Mouse (Mus musculus): ENCODE results near the gene Dtl.
A peak's percentile ranks its signal among the peaks of the same experiment; 100 is the strongest.

Gene Dtl

DNA sequence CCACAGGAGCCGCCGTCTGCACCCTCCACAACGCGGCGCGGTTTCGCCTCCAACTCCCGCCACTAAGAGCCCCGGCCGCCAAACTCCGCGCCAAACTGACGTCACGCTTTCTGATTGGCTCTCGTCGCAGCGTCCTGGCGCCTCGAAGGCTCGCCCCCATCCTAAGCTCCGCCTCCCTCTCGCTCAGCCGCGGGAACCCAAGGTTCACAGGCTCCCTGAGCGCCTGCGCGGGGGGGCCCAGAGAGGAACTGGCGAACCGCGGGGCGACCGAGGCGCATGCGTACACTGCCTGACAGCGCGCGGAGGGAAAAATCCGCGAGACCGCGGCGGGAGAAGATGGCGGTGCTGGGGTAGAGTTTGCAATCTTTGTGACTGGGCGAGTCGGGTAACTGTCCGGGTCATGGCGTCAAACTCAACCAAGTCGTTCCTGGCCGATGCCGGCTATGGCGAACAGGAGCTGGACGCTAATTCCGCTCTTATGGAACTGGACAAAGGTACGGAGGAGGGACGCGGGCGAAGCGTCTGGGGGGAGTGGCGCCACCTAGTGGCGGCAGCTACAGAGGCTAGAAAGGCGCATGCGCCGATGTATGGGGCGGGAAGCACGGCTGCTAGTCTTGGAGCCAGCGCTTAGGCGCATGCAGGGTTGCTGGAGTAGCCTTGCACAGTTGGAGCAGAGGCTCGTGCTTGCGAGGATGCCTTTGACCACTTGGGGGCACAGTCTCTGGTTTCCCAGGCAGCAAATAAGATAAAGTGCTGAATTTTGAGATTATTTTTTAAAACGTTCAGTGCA, at the start of gene Dtl, which contains the start of gene Ints7:
Gene Dtl (minus strand): TSS at position 87 of the 790 bp plus-strand sequence.
Gene Ints7 (plus strand): TSS at position 179 of the 790 bp plus-strand sequence.
- DNase-seq: peak; percentile 100

DNA sequence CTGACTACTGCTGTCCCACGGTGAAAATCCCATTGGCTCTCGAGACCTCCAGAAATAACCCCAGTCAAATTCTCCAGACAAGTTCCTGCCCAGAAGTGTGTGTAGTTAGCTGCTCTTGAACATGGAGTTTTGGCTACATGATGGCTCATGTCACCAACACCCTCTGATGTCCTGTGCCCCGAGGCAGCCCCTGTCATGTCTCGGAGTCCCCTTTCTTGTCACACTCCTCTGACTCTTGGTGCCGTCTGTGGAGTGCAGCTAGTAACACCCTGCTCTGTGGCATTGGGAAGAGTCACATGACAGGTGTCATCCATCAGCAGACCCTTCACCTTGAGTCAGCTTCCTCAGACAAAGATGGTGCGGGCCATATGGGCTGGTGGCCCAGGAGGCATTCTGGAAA, 49.7 kb upstream of the Dtl start:
- DNase-seq: peak; percentile 22

DNA sequence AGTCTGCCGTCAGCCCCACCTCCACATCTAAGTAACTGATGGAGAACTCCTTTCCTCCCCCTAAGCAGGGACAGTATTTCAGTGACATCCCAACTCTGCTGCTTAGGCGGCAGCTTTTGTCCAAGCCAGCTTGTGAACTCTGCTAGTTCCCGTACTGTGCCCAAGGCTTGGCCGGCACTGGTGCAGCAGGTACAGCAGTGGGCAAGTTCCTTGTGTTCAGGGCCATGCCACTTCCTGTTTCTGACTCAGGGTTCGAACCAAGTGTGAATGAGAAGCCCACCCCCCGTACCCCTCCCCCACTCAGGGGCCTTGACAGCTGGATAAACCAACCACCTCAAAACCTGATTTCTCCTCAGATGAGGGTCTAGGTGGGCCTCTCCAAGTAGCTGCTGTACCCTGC, 49.1 kb upstream of the Dtl start:
- no peak for DNase-seq

DNA sequence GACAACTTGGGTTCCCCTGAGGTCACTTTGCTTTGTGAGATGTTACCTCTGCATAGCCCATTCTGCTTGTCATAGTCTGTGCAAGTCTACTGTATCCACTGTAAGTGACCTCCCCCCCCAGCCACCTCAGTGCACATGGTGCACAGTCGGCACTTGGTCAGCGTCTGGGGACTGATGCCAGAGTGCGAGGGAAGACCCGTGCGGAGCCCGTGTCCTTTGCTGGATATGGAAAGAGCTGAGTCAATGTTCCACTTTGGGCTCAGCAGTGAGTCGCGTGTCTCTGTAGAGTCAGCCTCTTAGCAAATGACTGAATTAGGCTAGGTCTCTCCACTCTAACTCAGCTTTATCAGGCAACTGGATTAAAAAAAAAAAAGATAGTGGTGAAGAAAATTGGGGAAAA, 47.5 kb upstream of the Dtl start:
- no peak for DNase-seq

DNA sequence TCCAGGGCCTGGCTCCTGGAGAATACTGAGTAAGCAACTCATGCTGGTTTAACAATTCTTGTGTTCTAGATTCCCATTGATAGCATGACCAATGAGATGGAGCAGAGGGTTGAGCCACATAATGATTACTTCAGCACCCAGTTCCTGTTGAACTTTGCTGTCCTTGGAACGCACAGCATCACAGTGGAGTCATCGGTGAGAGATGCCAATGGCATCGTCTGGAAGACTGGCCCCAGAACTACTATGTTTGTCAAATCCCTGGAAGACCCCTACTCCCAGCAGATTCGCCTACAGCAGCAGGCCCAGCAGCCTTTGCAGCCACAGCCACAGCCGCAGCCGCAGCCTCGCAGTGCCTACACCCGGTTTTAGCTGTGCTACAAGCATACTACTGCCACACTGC, 45.8 kb upstream of the Dtl start:
- DNase-seq: no peak

DNA sequence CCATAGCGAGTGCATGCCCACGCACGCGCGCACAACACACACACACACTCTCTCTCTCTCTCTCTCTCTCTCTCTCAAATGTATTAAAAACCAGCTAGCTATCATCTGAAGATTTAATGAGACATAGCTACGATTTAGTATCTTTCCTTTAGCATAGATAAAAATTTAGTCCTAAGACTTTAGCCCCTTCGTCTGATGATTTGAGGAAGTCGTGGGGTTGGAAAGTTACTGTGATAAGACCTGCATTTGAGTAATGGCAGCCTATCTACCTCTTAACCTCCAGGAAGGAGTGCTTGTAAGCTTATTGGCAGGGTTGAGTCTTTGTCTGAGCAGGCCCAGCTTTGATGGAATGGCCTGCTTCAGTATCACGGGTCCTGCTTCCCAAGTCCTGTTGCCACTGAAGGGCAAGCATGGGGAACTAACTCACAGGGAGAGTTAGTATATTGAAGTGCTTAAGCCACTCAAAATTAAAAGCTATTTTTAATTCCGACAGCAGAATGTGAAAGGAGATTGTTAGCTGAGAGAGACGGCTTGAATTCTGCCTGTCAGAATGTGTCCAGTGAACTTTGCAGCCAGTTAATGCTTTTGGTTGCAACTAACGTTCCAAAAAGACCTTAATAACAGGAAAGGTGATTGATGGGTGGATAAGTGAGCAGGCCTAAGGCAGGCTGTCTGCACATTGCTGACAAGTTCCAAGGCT, 42.9 kb upstream of the Dtl start:
- no peak for DNase-seq

DNA sequence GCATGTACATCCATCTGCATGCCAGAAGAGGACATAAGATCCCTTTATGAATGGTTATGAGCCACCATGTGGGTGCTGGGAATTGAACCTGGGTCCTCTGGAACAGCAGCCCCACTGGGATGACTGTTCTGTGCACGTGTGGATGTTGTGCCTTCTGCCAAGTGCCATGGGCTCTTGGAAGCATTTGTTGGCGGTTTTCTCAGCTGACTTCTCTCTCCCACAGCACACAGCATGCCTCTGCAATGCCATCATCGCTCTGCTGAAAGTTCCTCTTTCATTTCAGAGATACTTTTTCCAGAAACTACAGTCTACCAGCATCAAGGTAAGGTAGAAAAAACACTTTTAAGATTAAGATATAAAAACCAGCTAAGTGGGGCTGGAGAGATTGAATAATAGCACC, 42.2 kb upstream of the Dtl start:
- DNase-seq: no peak

DNA sequence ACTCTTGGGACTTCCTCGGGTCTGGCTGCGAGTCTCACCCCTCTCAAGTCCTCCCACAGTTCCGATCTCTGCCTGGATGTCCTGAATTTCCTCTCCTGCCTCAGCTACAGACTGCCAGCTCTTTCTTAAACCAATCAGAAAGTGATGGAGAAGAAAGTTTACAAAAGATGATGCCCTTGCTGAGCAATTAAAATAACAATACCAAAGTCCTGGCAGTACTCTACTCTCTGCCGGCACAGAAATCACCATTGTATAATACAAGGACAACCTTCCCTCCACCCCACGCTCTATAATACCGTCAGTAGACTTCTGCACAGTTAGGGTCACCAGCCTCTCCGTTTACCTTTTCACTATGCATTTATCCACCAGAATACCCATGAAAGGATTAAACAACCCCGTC, 40.9 kb upstream of the Dtl start:
- DNase-seq: no peak

DNA sequence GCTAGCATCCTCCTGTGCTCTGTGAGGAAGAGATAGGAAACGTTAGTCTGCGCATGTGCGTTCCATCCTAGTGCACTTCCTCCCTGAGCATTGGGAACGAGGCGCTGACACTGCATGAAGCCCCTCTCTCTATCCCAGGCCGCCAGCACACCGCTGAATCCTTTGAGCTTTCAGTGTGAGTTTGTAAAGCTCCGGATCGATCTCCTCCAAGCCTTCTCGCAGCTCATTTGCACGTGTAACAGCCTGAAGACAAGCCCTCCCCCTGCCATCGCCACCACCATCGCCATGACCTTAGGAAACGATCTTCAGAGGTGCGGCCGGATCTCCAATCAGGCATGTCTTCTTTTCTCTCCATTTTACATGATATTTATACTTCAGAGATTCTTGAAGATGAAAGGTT, 37.5 kb upstream of the Dtl start:
- no peak for DNase-seq

DNA sequence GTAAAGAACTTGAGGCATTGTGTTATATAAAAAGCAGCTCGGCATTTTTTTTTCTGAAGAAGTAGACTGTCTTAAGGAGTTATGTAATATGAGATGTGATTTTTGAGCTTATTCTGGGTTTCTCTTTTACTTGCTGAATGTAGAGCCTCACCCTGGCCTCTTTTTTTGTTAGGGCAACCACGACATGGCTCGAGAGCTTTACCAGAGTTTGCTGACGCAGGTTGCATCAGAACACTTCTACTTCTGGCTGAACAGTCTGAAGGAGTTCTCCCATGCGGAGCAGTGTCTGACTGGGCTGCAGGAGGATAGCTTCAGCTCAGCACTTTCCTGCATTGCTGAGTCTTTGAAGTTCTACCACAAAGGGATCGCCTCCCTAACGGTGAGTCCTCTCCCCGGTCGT, 36.3 kb upstream of the Dtl start:
- no peak for DNase-seq

DNA sequence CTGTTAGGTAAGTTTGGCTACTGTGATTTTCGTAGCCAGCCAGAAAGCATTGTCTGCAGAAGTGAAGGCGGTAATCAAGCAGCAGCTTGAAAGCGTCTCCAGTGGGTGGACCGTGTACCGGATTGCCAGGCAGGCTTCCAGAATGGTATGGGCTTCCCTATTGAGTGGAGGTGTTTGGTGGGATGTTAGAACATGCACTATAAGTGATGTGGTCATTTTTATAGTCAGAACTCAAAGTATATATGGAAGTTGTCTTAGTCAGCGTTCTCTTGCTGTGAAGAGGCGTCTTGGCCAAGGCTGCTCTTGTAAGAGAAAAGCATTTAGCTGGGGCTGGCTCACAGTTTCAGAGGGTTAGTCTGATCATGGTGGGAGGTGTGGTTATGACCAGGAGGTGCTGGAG, 35.0 kb upstream of the Dtl start:
- DNase-seq: no peak

DNA sequence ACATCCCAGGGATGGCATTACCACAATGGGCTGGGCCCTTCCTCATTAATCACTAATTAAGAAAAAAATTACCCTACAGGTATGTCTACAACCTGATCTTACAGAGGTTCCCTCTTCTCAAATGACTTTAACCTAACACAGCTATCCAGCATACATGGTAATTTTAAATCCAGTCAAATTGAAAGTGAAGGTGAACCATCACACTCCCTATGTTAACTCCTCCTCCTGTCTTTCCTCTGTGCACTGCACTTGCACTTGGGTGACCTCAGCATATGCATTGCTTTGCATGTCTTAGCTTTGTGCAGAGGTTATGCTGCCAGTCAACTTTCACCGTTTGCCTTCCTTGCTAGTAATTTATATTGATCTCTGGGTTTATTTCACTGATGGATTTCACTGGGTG, 34.2 kb upstream of the Dtl start:
- DNase-seq: no peak

DNA sequence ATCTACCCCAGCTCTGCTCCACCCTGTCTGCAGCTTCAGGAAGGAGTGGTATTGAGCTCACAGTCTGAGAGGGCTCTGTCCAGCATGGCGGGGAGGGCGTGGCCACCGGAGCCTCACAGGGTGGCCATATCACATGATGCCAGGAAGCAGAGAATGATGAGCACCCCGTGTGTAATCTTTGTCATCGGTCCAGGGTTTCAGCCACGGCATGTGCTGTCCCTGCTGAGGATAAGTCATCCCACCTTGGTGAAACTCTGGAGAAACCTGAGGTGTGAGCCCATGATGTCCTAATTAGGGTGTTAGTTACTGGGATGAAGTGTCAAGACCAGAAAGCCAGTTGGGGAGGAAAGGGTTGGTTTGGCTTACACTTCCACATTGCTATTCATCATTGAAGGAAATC, 33.7 kb upstream of the Dtl start:
- no peak for DNase-seq

DNA sequence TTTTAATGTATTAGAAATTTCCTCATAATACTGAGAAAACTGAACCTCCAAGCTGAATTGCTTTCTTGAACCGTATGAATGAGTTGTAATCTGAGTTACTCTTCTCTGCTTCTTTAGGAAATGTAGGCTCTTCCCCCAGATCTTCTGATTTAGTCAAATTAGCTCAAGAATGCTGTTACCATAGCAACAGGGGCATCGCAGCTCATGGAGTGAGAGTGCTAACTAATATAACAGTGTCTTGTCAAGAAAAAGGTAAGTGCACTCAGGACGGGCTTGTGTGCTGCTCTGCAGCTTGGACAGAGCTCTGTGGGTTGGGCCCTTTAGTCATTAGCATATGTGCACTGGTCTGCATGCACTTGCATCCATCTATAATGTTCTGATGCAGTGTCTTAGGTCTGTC, 29.3 kb upstream of the Dtl start:
- peak; percentile 29 for DNase-seq

DNA sequence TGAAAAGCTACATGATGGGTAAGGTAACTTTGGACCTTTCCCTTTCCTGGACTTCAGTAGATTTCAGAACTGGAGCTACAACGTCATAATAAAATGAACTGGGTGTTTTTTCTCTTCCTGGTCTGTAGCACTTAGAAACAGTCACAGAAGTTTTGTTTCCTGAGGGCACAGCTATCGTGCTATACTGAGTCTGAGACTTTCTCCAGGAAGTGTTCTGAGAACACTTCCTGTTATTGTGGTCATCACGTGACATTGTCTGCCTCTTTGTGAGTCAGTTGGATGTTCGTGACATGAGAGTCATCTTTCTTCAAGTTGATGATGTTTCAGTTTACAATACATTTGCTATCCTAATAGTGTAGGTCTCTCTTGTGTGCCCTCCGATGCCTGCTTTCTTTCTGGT, 23.9 kb upstream of the Dtl start:
- DNase-seq: no peak

DNA sequence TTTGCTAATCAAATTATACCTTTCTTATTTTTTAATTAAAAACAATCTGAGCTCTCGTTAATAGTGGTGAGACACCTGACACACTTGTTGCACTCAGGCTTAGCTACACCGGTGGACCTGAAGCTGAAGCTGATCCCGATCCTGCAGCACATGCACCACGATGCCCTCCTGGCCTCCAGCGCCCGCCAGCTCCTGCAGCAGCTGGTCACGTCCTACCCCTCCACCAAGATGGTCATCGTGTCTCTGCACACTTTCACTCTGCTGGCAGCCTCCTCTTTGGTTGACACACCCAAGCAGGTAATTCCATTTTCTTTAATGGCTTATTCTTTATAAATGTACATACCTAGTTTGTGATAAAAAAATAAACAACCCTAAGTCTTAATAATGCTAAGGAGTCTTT, 20.7 kb upstream of the Dtl start:
- no peak for DNase-seq

DNA sequence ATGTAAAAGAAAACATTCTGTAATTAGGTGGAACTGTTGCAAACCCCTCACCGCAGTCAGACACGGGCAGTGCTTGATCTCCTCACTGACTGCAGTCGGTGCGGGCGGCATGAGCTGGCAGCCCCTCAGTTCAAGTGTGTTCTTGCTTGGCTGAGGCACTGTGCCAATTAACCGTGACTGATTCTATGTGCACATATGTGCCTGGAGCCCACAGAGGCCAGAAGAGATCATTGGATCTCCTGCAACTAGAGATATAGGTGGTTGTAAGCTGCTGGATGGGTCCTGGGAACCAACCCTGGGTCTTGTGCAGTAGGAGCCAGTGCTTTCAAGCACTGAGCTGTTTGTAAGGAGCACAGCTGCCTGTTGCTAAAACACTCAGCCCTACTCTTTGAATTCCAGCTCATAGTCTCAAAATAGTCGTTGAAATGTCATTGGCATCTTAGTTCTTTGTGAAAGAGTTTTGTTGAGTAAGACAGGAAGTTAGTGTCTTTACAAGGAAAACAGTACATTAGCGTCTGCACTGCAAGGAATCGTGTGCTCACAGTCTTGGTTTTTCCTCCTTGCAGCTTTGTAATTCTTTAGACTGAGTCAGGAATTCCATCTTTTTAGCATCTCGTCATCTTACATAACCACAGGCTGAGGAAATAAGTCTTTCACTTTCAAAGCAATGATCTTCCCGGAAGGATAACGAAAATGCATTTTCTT, 16.8 kb upstream of the Dtl start:
- no peak for DNase-seq

DNA sequence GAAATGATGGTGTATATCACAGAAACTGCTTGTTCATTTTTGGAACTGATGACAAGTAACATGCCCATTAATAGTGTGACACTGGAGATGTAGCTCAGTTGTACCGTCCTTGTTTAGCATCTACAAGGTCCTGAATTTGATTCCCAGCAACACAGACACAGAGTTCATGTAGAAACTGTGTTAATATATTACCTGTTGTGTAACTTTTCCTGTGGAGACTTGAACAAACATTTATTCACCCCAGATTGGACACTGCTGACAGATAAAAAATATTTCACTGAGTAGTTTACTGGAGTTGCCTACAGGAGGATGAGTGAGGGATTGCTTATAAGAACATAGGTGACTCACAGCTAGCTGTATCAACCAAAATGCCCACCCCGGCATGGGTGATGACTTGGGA, 13.4 kb upstream of the Dtl start:
- DNase-seq: no peak

DNA sequence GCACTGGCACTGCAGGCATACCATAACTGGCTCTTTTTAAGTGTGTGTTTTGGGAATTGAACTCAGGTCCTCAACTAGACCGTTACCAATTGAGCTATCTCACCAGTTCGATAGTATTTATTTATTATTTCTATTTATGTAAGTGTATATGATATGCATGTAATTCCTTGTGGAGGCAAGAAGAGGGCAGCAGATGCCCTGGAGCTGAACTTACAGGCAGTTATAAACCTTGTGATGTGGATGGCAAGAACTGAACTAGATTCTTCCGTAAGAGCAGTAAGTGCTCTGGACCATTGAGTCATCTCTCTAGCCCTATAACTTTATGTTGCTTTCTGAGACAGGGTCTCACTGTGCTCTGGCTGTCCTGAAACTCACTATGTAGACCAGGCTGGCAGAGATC, 11.7 kb upstream of the Dtl start:
- no peak for DNase-seq

DNA sequence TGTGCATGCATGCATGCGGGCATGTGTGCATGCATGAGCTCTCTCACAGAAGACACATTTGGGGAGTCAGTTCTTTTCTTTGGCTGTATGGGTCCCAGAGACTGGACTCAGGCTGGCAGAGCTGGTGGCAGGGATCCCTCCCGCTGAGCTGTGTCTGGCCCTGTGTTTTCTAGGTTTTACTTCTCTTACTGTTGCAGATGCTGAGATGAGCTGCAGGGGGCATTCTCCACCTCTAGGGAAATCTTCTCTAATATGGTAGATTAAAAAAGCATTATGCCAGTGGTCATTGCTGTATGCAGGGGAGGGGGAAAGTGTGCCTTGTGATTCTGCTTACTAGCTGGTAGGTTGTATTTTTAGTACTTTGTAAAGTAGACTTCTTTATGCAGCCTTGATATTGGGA, 10.4 kb upstream of the Dtl start:
- DNase-seq: no peak

DNA sequence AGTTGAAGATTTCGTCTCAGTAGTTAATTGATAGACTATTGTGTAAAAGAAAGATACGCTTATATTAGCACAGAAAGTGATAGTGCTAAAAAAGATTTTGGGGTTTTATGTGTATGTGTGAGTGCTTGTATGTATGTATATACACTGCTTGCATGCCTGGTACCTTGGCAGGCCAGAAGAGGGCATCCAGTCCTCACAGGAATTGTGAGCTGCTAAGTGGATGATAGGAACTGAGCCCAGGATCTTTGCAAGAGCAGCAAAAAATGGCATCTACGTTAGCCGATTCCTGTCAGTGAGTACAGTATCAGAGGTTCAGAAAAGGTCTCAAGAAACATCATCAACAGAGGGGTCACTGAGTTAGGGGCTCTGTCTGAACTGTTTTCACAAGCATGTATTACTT, 9.1 kb upstream of the Dtl start:
- DNase-seq: no peak

DNA sequence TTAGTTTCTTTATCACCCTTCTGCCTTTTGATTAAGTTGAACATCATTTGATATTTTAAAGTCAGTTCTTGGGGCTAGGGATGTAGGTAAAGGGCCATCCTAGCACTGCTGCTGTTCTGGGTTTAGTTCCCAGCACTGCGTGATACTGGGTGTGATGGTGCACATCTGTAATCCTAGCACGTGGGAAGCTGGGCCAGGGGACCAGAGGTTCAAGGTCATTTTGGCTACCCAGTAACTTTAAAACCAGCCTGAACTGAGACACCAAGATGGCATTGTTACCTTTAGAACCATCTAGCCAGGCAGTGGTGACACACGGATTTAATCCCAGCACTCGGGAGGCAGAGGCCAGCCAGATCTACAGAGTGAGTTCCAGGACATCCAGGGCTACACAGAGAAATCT, 8.5 kb upstream of the Dtl start:
- DNase-seq: no peak

DNA sequence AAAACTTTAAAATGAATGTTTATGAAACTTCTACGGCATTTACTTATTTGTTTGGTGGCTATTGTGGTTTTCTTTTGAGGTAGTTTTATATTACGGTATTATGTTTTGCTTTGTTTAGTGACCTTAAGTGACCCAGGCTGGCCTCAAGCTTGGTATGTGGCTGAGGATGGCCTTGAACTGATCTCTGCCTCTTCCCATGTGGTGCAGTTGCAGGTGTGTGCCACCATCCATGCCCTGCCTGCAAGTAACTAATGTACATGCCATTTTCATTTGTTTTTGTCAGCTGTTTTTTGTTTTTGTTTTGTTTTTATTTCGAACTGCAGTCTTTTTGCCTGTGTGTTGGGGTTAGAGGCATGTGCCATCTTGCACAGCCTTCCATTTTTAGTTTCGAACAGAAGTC, 6.3 kb upstream of the Dtl start:
- DNase-seq: no peak

DNA sequence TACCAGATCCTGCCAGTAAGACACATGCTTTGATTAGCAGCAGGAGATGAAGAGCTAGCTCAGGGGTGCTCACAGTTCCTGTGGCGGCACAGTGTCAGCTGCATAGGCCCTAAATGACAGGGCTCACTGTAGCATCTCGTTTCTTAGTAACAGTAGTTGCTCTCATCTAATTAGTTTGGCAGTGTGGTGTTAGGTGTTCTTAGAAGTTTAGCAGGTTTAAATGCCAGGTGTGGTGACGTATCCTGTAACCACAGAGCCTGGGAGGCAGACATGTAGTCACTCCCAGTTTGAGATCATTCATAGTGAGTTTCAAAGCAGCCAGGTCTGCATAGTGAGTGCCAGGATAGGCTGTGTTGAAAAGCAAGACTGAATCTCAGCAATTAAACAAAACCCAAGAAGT, 4.2 kb upstream of the Dtl start:
- DNase-seq: no peak

Data from retina, postnatal 1 day (tissue).